Mouse (Mus musculus) G1E (cell line): ENCODE results near the gene Insr. TPM values are rescaled to one million over a fixed set of nuclear protein-coding genes. Genes with fewer than 3 reads are reported as not detected.

ENCODE experiments used
- ATAC-seq: 2 replicates; pipeline ENCODE4 v1.8.0; 2016; ENCODE audit warnings: mild to moderate bottlenecking; ENCODE audit not compliant: insufficient number of reproducible peaks, poor library complexity, low FRiP score, severe bottlenecking; ENCODE audit errors: extremely low read depth
- DNase-seq: peaks from one replicate; pipeline ENCODE4 v3.0.0; 2012; ENCODE audit warnings: low spot score
- H3K27me3 ChIP-seq: 2 replicates; pipeline ENCODE4 v1.6.1; 2012; ENCODE audit warnings: mild to moderate bottlenecking, low read length, inconsistent platforms; ENCODE audit not compliant: insufficient read depth
- H3K36me3 ChIP-seq: replicated peaks from 2 replicates; pipeline ENCODE3; 2012; ENCODE audit warnings: mild to moderate bottlenecking, inconsistent platforms
- H3K4me1 ChIP-seq: 2 replicates; pipeline ENCODE4 v1.6.1; 2012; ENCODE audit warnings: low read depth, low read length, inconsistent platforms, mixed read lengths; ENCODE audit not compliant: insufficient read depth
- H3K4me3 ChIP-seq: 2 replicates; pipeline ENCODE4 v1.5.1; 2012; ENCODE audit warnings: low read depth, mild to moderate bottlenecking, inconsistent platforms, low read length, moderate library complexity, mixed read lengths
- H3K9me3 ChIP-seq: replicated peaks from 2 replicates; pipeline ENCODE4 v1.6.1; 2012; ENCODE audit warnings: inconsistent platforms
- CTCF ChIP-seq: IDR thresholded peaks from 2 replicates; pipeline ENCODE4 v1.5.1; 2012; ENCODE audit warnings: low read depth, low read length, inconsistent platforms, mixed read lengths
- GATA1 ChIP-seq: IDR thresholded peaks from 2 replicates; pipeline ENCODE4 v1.6.1; 2012; ENCODE audit warnings: borderline replicate concordance, low read length, inconsistent platforms, mixed read lengths
- GATA2 ChIP-seq: IDR thresholded peaks from 2 replicates; pipeline ENCODE4 v1.6.1; 2012; ENCODE audit warnings: low read depth, low read length, inconsistent platforms, borderline replicate concordance
- POLR2AphosphoS5 ChIP-seq: IDR thresholded peaks from 2 replicates; pipeline ENCODE4 v1.6.1; 2012; ENCODE audit warnings: low read depth, low read length, inconsistent platforms; ENCODE audit not compliant: insufficient replicate concordance
- TAL1 ChIP-seq: conservative IDR thresholded peaks from 2 replicates; pipeline ENCODE4 v1.6.1; 2012; ENCODE audit warnings: low read depth, low read length, inconsistent platforms, mixed read lengths
- polyA plus RNA-seq: library from polyadenylated mRNA; stranded (reverse); fragments of >175 nt; gene quantifications from 2 replicates; pipeline ENCODE4 v1.2.3, GENCODE M21; 2012
- total RNA-seq, 2 experiments: library from RNA; stranded (forward) in 1 of 2; stranded (reverse) in 1 of 2; fragments of 200-1000 nt in 1 of 2; fragments of >200 nt in 1 of 2; fragmentation: Nextera tagmentation in 1 of 2; gene quantifications; 2 replicates each; pipeline ENCODE4 v1.2.3; 2014 to 2017

The Insr gene
- total and polyA plus RNA-seq, 3 experiments = 0.02 to 2.1 (median 0.38) TPM

- H3K4me1 ChIP-seq = no peaks in the 10 kb centered on the region
- H3K27me3 ChIP-seq = peaks cover 7% of the 10 kb centered on the region; the same call in 1 of the 2 replicates
- ATAC-seq (peak; percentile 60; the same call in 1 of the 2 replicates), DNase-seq (peak; percentile 3)
- TF ChIP-seq GATA1 = no peak
- TF ChIP-seq GATA2 = no peak
- TF ChIP-seq TAL1 = no peak
- no peak for TF ChIP-seq POLR2AphosphoS5
- TF ChIP-seq CTCF = no peak
- H3K4me3 ChIP-seq = no peak overlapping the region; the same call in 1 of the 2 replicates
- no peaks in the 10 kb centered on the region for H3K36me3 ChIP-seq
- no peaks in the 10 kb centered on the region for H3K9me3 ChIP-seq
Observed at GRCm38 (mm10) chr8:3221047-3221959, 58.1 kb downstream of the Insr start.

- DNase-seq (no peak), ATAC-seq (no peak)
- Histone ChIP-seq H3K36me3 (no peaks in the 10 kb centered on the region), H3K9me3 (no peaks in the 10 kb centered on the region), H3K4me1 (no peaks in the 10 kb centered on the region), H3K27me3 (peaks cover 7% of the 10 kb centered on the region; the same call in 1 of the 2 replicates), H3K4me3 (no peak overlapping the region)
- TF ChIP-seq GATA1 (no peak), POLR2AphosphoS5 (no peak), TAL1 (no peak), GATA2 (no peak), CTCF (no peak)
Observed at GRCm38 (mm10) chr8:3220502-3220901, 58.9 kb downstream of the Insr start.

- ATAC-seq (no peak), DNase-seq (no peak)
- H3K9me3 ChIP-seq = no peaks in the 10 kb centered on the region
- H3K27me3 ChIP-seq = peaks cover 7% of the 10 kb centered on the region; the same call in 1 of the 2 replicates
- TF ChIP-seq TAL1 = no peak
- no peak for TF ChIP-seq CTCF
- no peak for TF ChIP-seq GATA2
- TF ChIP-seq GATA1 = no peak
- TF ChIP-seq POLR2AphosphoS5 = no peak
- no peak overlapping the region for H3K4me3 ChIP-seq
- no peaks in the 10 kb centered on the region for H3K4me1 ChIP-seq
- H3K36me3 ChIP-seq = no peaks in the 10 kb centered on the region
Observed at GRCm38 (mm10) chr8:3219921-3220411, 59.5 kb downstream of the Insr start.

- no peaks in the 10 kb centered on the region for H3K9me3 ChIP-seq
- H3K36me3 ChIP-seq = no peaks in the 10 kb centered on the region
- H3K4me3 ChIP-seq = no peak overlapping the region
- DNase-seq = no peak
- TF ChIP-seq CTCF = no peak
- TF ChIP-seq TAL1 = no peak
- no peak for TF ChIP-seq POLR2AphosphoS5
- no peak for TF ChIP-seq GATA2
- no peak for TF ChIP-seq GATA1
- H3K27me3 ChIP-seq = peaks cover 7% of the 10 kb centered on the region; the same call in 1 of the 2 replicates
- no peaks in the 10 kb centered on the region for H3K4me1 ChIP-seq
- no peak for ATAC-seq
Observed at GRCm38 (mm10) chr8:3219266-3219665, 60.2 kb downstream of the Insr start.

- no peak for DNase-seq
- peaks cover 7% of the 10 kb centered on the region; the same call in 1 of the 2 replicates for H3K27me3 ChIP-seq
- H3K4me1 ChIP-seq = no peaks in the 10 kb centered on the region
- H3K36me3 ChIP-seq = no peaks in the 10 kb centered on the region
- ATAC-seq = no peak
- TF ChIP-seq GATA2 (no peak), TAL1 (no peak), CTCF (no peak), POLR2AphosphoS5 (no peak), GATA1 (no peak)
- no peak overlapping the region for H3K4me3 ChIP-seq
- H3K9me3 ChIP-seq = no peaks in the 10 kb centered on the region
Observed at GRCm38 (mm10) chr8:3216541-3217092, 62.8 kb downstream of the Insr start.

- H3K27me3 ChIP-seq = no peaks in the 10 kb centered on the region
- H3K4me1 ChIP-seq = no peaks in the 10 kb centered on the region
- H3K9me3 ChIP-seq = no peaks in the 10 kb centered on the region
- H3K4me3 ChIP-seq = no peak overlapping the region
- no peak for ATAC-seq
- H3K36me3 ChIP-seq = no peaks in the 10 kb centered on the region
- DNase-seq = no peak
- TF ChIP-seq GATA1 (no peak), POLR2AphosphoS5 (no peak), GATA2 (no peak), TAL1 (no peak), CTCF (no peak)
Observed at GRCm38 (mm10) chr8:3215561-3215960, 63.9 kb downstream of the Insr start.
